Mouse (Mus musculus) brain, adult 2 months (tissue): ENCODE measurements at regions not wholly inside any gene's neighbourhood (a gene's known extent, or its start where the extent isn't known, plus 50 kb on each side); places are given as distances from the start of the nearest gene placed in this dataset.
A peak's percentile ranks its signal among the peaks of the same experiment; 100 is the strongest.

ENCODE experiments used
- DNase-seq: peaks from one replicate; pipeline ENCODE4 v3.0.0; 2011; ENCODE audit warnings: low read depth, low spot score

GRCm38 (mm10) chr13:42507535-42507934 is 172.9 kb upstream of the Phactr1 start:
- DNase-seq = no peak

GRCm38 (mm10) chr13:42518686-42519085 is 161.7 kb upstream of the Phactr1 start:
- DNase-seq = no peak

- no peak for DNase-seq
These were observed 157.9 kb upstream of the Phactr1 start for GRCm38 (mm10) chr13:42522553-42522952.

- DNase-seq = no peak
These were observed 154.3 kb upstream of the Phactr1 start for GRCm38 (mm10) chr13:42526163-42526562.

DNA sequence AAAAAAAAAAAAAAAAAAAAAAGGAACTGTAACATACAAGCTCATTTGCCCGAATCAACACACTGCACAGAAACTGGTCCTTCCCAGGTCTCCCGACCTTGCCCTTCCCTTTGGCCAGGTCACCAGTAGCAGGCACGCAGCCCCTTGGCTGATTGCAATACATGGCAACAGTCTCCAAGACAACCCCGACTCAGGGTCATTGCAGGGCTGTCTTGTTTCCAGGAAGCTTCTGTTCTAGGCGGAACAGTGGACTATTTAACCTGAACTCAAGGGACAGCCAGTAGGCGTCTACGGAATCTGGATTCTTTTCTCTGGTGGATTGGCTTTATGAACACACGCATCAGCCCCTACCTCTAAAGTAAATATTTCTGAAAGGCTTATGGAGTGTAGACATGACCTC is 153.5 kb upstream of the Phactr1 start:
- DNase-seq = no peak

- no peak for DNase-seq
These were observed 152.3 kb upstream of the Phactr1 start for GRCm38 (mm10) chr13:42528169-42528568.

DNA sequence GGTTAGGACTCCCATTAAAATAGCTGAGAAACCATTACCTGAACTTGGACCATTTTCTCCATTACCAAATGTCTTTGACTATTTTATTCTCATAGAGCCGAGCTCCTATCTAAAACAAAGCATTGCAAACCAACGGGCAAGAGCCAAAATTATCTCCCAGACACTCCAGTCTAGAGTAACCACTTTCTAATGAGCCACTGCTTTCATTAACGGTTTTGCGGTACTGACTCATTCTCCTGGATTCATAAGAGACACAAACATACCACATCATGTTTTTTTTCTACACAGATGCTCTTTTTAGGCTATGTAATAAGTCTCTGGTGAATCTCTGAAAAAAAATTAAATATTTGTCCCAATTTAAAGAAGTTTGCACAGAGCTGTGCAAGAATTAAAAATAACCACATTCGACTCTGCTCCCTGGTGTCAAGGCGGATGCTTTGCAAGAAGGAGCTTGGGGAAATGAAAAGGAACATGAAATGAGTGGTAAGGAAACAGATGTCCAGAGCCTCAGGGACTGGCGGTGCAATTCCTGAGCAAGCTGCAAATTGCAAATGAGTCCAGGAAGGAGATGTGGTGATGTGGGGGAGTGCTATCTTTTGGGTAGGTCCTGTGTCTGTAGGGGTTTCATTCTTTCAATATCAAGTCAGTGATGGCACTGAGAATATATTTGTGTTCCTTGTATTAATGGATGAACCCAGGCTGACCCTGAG is 143.8 kb upstream of the Phactr1 start:
- peak; percentile 84 for DNase-seq

DNA sequence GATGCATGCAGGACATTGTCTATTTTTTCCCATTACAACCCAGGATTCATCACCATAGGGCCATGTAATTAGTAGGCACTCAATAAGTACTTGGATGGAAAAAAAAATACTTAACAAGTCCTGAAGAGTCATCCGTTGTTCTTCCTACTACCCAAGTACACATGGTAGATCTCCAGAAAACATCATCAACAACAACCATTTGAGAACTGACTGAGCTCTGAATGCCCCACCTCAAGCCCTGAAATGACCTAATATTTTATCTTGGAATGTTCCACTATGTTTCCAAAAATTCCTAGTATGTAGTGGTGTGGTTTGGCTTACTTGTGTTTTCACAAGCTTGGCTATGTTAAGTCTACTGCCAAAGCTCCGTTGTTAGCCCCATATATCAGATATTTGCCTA is 142.4 kb upstream of the Phactr1 start:
- DNase-seq = no peak

DNA sequence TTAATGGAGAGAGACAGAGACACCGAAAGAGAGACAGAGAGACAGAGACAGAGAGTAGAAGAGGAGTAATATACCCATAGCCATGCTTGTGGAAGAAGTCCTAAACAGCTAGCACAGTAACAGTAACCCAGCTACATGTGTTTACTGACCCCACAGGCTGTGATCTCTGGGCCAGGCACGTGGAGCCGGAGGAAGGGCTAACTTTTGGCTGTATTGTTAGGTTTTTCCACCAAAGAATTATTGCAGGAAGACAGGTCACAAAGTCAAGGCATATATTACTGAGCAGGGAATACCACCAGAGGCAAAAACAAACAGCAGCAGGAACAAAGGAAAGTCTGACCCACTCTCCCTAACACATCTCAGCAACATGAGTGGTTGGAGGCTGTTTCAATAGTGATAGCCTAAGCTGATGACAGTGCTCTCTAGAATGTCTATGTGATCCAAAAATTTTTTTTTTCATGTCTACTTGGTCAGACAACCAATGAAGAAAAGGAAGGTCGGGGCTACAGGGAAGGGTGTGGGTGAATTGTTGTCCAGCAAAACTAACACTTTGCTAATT is 135.8 kb upstream of the Phactr1 start:
- no peak for DNase-seq

DNA sequence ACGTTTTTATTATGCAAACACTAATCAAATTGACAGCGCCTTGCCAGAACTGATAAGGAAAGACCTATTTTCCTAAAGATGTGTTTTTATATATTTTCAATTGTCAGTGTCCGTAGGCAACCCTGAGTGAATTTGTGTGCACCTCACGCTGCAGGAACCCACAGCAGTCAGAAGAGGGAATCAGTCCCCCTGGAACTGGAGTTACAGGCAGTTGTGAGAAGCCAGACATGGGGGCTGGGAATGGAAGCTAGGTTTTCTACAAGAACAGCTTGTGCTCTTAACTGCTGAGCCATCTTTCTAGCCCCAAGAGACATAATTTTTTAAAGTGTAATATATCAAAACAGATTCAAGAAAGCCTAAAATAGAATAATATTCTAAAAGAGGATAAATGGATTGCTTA is 134.0 kb upstream of the Phactr1 start:
- DNase-seq = peak; percentile 69

DNA sequence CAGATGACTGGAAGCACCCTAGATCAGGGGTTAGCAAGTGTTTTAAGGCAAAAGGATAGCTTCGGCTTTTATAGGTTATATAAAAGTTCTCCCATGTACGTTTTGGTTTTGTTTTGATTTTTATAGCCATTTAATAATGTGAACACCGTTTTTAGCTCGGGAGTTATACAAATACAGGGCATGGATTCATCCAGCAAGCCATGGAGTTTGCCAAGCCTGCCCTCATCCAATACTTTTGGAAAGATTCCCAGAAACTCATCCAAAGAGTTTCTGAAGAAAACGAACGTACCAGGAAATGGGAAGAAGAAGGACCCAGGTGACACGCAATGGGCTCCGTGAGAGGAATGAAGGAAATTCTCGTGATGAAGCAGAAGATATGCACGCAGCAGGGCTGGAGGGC is 133.6 kb upstream of the Phactr1 start:
- peak; percentile 51 for DNase-seq

DNA sequence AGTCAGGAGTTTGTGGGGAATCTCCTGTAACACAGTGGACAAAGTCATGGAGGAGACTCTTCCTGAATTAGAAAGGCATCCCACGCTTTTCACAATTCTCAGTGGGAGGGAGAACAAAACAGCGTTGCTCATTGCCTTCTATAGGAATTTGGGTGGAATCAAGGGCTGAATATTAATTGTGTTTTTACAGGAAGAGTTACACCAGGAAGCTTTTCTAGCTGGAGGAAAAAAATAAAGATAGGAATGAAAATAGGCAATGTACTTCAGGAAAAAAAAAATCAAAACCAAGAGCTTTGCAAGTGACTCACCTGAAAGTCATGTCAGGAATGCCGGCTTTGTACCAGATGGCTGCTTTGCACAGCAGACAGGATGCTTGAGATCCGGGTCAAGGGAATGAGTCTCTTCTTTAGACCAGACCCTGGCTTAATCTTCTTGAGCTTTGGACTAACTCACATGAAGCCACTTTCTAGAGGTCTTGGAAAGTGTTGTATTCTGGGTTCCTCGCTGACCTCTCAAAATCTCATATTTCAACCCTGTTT is 131.3 kb upstream of the Phactr1 start:
- DNase-seq = peak; percentile 33

- DNase-seq = no peak
These were observed 125.5 kb upstream of the Phactr1 start for GRCm38 (mm10) chr13:42554961-42555360.

DNA sequence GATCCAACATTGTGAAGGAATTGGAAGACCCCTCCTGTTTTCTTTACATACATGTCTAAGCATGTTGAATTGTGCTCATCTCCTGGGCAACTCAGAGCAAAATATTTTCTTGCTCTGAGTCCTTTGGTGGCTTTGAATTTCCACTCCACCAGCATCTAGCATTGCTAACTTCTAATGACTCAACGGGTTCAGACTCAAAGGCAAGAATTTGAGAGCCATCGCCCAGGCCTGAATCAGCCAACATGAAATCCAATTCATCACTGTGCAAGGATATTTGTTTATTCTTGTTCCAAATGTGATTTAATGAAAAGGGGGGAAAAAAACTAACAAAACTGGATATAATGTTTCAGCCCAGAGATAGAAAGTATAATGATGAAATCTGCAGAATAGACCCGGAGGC is 121.9 kb upstream of the Phactr1 start:
- DNase-seq = no peak

- no peak for DNase-seq
These were observed 119.0 kb upstream of the Phactr1 start for GRCm38 (mm10) chr13:42561446-42561845.

DNA sequence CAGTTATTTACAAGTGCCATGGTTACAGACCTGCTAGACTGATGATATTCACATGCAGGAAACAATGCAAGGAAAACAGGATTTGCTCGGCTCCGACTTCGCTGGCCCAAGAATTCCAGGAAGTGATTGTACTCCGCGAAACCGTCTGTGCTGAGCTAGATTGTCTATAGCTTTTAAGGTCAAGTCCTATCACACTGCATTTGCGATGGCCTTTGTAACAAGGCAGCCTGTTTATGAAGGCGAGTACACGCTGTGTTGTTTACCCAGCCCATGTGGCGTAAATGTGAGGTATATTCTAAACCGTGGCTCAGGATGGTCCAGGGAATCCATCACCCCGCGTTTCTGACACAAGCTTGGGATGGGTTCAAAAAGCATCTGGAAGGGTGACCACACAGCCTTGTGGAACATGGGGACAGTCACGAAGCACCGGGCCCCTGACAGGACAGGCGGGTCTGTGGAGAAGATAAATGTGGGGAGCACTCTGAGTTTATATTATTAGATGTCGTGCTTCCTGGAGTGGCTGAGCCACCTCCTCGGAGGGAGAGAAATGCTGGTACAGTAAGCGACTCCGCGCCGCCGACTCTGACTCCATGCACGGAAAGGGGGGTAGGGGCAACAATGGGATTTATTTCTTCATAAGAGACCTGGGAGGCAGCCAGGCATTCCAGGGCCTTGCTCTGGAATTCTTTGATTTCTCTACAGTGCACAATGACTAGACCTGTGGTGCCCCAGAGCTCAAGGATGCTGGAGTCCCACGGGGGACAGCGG is 114.9 kb upstream of the Phactr1 start:
- DNase-seq = no peak

DNA sequence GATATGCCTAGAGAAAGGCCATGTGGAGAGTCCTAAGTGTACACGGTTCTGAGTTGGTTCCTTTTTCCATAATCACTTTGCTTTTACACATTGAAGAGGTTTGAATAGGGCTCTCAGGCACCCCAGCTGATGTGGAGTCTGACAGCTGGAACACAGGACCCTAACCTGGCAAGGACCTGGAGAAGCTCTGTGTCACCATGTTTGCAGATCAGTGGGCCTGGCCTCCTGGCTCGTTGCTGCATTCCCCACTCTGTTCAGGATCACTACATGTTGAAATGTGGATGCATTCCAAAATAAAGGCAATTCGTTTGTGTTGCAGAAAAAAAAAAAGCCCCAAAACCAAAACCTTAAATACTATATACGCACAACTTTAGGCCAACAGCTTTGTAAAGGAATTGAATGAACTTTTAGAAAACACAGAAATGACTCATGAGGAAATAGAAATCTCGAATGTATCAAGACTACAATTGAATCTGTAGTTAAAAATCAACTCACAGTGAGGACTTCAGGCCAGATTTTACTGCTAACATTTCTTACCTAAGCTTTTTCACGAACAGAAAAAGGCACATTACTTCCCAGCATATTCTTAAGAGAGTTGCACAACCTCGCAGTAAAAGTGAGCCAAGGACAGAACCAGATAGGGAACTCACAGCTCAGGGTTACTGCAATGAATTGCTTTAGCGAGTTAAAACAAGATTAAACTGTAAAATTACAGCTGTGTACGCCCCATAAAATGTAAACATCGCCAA is 109.6 kb upstream of the Phactr1 start:
- no peak for DNase-seq

GRCm38 (mm10) chr13:42574189-42574588 is 106.2 kb upstream of the Phactr1 start:
- no peak for DNase-seq

DNA sequence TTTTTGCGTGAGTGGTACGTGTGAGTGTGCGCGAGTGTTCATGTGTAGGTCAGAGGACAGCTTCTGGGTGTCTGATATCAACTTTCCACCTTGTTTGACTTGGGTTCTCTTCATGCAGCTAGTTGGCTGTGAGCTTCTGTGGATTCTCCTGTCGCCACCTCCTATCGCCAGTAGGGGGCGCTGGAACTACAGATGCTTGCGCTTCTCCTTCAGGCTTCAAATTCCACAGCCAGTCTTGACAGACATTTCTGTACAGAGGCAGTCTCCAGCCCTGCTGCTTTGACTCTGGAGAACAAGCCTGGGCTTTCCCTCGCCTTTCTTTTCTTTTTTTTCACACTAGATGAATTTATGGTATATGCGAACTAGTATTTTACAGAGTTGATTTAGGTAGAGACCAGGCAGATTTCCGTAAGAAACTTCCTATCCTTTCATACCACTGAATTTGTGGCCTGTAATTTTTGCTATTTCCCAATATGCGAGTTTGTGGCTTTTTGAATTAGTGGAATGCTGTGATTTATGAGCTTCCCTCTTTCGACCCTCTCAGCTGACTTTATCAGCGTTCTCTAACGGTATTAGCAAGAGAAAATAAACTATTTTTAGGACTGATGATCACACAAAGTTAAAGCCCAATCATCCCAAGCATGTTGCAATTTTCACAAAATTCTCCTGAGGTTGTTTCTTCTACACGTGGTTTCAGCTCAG is 104.5 kb upstream of the Phactr1 start:
- peak; percentile 89 for DNase-seq

- DNase-seq = no peak
These were observed 101.0 kb upstream of the Phactr1 start for GRCm38 (mm10) chr13:42579471-42579870.

GRCm38 (mm10) chr13:42589136-42589535 is 91.3 kb upstream of the Phactr1 start:
- DNase-seq = no peak
